8 mouse cellular contexts compared by ENCODE assay signal in the genomic region with DNA sequence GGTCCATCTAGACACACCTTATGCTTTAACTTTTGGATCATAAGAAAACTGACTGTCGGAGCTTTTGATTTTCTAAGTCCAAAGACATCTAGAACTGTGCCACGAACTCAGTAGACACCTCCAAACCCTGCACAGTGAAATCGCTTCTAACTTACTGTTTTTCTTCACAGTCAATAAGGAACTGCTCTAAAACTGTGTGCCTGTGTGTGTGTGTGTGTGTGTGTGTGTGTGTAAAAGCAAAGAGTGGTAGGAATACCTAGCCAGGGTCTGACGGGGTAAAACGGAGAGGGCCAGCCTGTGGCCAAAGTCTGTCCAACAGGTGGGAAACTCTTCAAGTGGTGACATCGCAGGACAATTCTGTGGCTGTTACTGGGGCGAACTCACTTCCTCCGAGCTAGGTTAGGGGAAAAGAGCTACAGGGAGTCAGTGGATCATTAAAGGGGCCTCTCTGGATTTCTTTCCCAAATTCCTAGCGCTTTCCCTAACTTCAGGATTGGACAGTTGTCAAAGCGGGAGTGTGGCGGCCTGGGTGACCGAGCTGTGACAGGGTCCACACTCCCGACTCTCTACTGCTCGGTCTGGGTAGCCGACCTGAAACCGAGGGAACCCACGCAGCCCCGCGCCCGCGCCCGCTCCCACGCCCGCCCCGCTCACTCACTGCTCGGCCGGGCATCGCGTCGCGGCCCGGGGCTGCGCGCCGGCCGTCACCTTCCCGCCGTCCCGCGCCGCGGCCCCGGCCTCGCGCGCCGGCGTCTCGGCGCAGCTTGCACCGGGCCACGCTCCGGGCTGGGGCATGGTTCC. TPM values are rescaled to one million over a fixed set of nuclear protein-coding genes. Genes with fewer than 3 reads are reported as not detected.
A peak's percentile ranks its signal among the peaks of the same experiment; 100 is the strongest.
DNase-seq lines count a peak whose midpoint lies in the region; ATAC-seq and TF ChIP-seq lines count a peak whose summit lies in the region.

No protein-coding gene starts in this region.

- peak overlapping the region; percentile 78 for H3K27ac ChIP-seq in spleen, adult 2 months (ENCODE audit: insufficient read depth, low read length)
- H3K27ac ChIP-seq in bone marrow macrophage, adult 2 months (ENCODE audit: insufficient read depth, low read depth, low read length), result peak overlapping the region; percentile 69
- H3K27ac ChIP-seq in heart, embryonic 12.5 days (ENCODE audit: poor library complexity, severe bottlenecking), result peak overlapping the region; percentile 61
- H3K27ac ChIP-seq in midbrain, embryonic 11.5 days (ENCODE audit: low read depth, low read length), result no peak overlapping the region

- peak overlapping the region; percentile 78 for H3K4me2 ChIP-seq in heart, embryonic 12.5 days
- H3K4me2 ChIP-seq in midbrain, embryonic 11.5 days, result peak overlapping the region; percentile 75

- peaks cover 3% of the 10 kb centered on the region; the same call in 1 of the 2 replicates for H3K36me3 ChIP-seq in spleen, adult 2 months (ENCODE audit: control insufficient read depth, insufficient read depth, low read length)
- peaks cover 15% of the 10 kb centered on the region for H3K36me3 ChIP-seq in heart, embryonic 12.5 days
- no peaks in the 10 kb centered on the region for H3K36me3 ChIP-seq in midbrain, embryonic 11.5 days (ENCODE audit: control insufficient read depth, insufficient read depth, low read length)

- TF ChIP-seq CTCF in spleen, adult 2 months (IDR thresholded peaks at IDR 0.05; ENCODE audit: extremely low read depth, insufficient read depth, insufficient read length, insufficient replicate concordance), result no peak
- TF ChIP-seq CTCF in bone marrow macrophage, adult 2 months (IDR thresholded peaks at IDR 0.05; ENCODE audit: low read depth, low read length), result no peak

- ATAC-seq in heart, embryonic 12.5 days (ENCODE audit: insufficient number of reproducible peaks, low FRiP score), result no peak
- peak; percentile 83; the same call in 1 of the 2 replicates for ATAC-seq in midbrain, embryonic 11.5 days (ENCODE audit: low FRiP score)

- peak overlapping the region; percentile 93 for H3K4me3 ChIP-seq in spleen, adult 2 months (ENCODE audit: extremely low read depth, insufficient read depth, insufficient read length)
- H3K4me3 ChIP-seq in bone marrow macrophage, adult 2 months (ENCODE audit: insufficient read depth, low read length), result peak overlapping the region; percentile 92
- peak overlapping the region; percentile 96 for H3K4me3 ChIP-seq in heart, embryonic 12.5 days
- peak overlapping the region; percentile 89 for H3K4me3 ChIP-seq in midbrain, embryonic 11.5 days (ENCODE audit: low read depth, low read length)

- WGBS in spleen, adult 2 months, result under 1% methylated on average over 52 of the region's 53 CpGs
- 2% methylated on average over 53 of the region's 53 CpGs for WGBS in heart, embryonic 12.5 days
- 2% methylated on average over 52 of the region's 53 CpGs for WGBS in midbrain, embryonic 11.5 days

- H3K9me3 ChIP-seq in heart, embryonic 12.5 days (replicated peaks), result no peaks in the 10 kb centered on the region
- H3K9me3 ChIP-seq in midbrain, embryonic 11.5 days (ENCODE audit: control insufficient read depth, low read length), result no peaks in the 10 kb centered on the region

- DNase-seq in spleen, adult 2 months (ENCODE audit: low read depth in 1 of 2, low spot score in 2 of 2), result no peak
- no peak for DNase-seq in spleen, postnatal 14 days (ENCODE audit: low spot score in 2 of 2)
- DNase-seq in kidney, postnatal 14 days, result peak; percentile 18
- DNase-seq in midbrain, embryonic 11.5 days (ENCODE audit: low spot score, missing footprints), result peak; percentile 92
- DNase-seq in left cerebral cortex, adult 9 months (ENCODE audit: low spot score in 2 of 2), result no peak
- DNase-seq in layer of hippocampus, adult 8-10 months (ENCODE audit: low spot score in 2 of 2), result no peak

- peaks cover 28% of the 10 kb centered on the region; the same call in 1 of the 2 replicates for H3K4me1 ChIP-seq in spleen, adult 2 months (ENCODE audit: control insufficient read depth, insufficient read depth, insufficient read length)
- peaks cover 29% of the 10 kb centered on the region for H3K4me1 ChIP-seq in bone marrow macrophage, adult 2 months (ENCODE audit: control insufficient read depth, insufficient read depth, low read length)
- peaks cover 37% of the 10 kb centered on the region for H3K4me1 ChIP-seq in heart, embryonic 12.5 days (replicated peaks)
- H3K4me1 ChIP-seq in midbrain, embryonic 11.5 days (ENCODE audit: control insufficient read depth, insufficient read depth, low read length), result peaks cover 14% of the 10 kb centered on the region

- TF ChIP-seq POLR2A in spleen, adult 2 months (IDR thresholded peaks at IDR 0.05; ENCODE audit: low read depth, low read length), result no peak
- no peak for TF ChIP-seq POLR2A in bone marrow macrophage, adult 2 months (IDR thresholded peaks at IDR 0.05; ENCODE audit: borderline replicate concordance, low read depth, low read length)

- no peaks in the 10 kb centered on the region for H3K27me3 ChIP-seq in spleen, adult 2 months (ENCODE audit: control insufficient read depth, insufficient read depth, low read length)
- no peaks in the 10 kb centered on the region for H3K27me3 ChIP-seq in heart, embryonic 12.5 days (replicated peaks)
- H3K27me3 ChIP-seq in midbrain, embryonic 11.5 days (ENCODE audit: control insufficient read depth, insufficient read depth, low read length), result no peaks in the 10 kb centered on the region

- H3K9ac ChIP-seq in heart, embryonic 12.5 days, result peak overlapping the region; percentile 96
- H3K9ac ChIP-seq in midbrain, embryonic 11.5 days (ENCODE audit: low read length), result peak overlapping the region; percentile 79

RNA-seq across cellular contexts. Expression of a gene that starts 0.5 kb away (rescaled TPM):
- polyA plus RNA-seq in spleen, adult 2 months (2012; rRNA removed), result 53.1 and 69.6 TPM in 2 replicates
- 98.6 and 100 TPM in 2 replicates for polyA plus RNA-seq in bone marrow macrophage, adult 2 months (2012; ENCODE audit: insufficient read depth, insufficient read length, missing spikeins)
- polyA plus RNA-seq in heart, embryonic 12.5 days (2016; fragmentation: Nextera tagmentation; extraction: Ambion mirVana), result 26.2 and 27.4 TPM in 2 replicates
- 33.3 and 34.0 TPM in 2 replicates for polyA plus RNA-seq in midbrain, embryonic 11.5 days (2014; fragmentation: Nextera tagmentation; extraction: Ambion mirVana)
- 10 to 100 TPM; 18.4 to 25.5 (median 21.9) TPM for total RNA-seq in layer of hippocampus, adult 8-10 months (2022)

RNA-seq across cellular contexts. Expression of a gene that starts 51.4 kb away (rescaled TPM):
- polyA plus RNA-seq in spleen, adult 2 months (2012; rRNA removed), result 15.2 and 16.0 TPM in 2 replicates
- polyA plus RNA-seq in bone marrow macrophage, adult 2 months (2012; ENCODE audit: insufficient read depth, insufficient read length, missing spikeins), result 256 and 264 TPM in 2 replicates
- 3.5 and 3.6 TPM in 2 replicates for polyA plus RNA-seq in heart, embryonic 12.5 days (2016; fragmentation: Nextera tagmentation; extraction: Ambion mirVana)
- 6.1 and 7.5 TPM in 2 replicates for polyA plus RNA-seq in midbrain, embryonic 11.5 days (2014; fragmentation: Nextera tagmentation; extraction: Ambion mirVana)
- total RNA-seq in layer of hippocampus, adult 8-10 months (2022), result 10 to 100 TPM; 25.3 to 35.0 (median 33.1) TPM

Comparison
In these comparisons a context has a peak if more than half of its experiments do, and no peak if none do; other contexts are left out.
1. DNase-seq: peak in kidney, postnatal 14 days (single experiment) and midbrain, embryonic 11.5 days (single experiment); none in spleen, adult 2 months (0 of 2), spleen, postnatal 14 days (0 of 2), left cerebral cortex, adult 9 months (0 of 2) and layer of hippocampus, adult 8-10 months (0 of 2).
2. RNA of a gene that starts 51.4 kb away (polyA plus RNA-seq): 256 to 264 TPM in bone marrow macrophage, adult 2 months; 15.2 to 16.0 TPM in spleen, adult 2 months, 6.1 to 7.5 TPM in midbrain, embryonic 11.5 days and 3.5 to 3.6 TPM in heart, embryonic 12.5 days; every median in the first group is over 10 times any median in the second.
3. Peak in every context shown above with its lines, with median percentiles within 50 percentile points of each other: H3K4me3 ChIP-seq.